Mouse (Mus musculus): ENCODE results near the gene Enkd1. TPM values are rescaled to one million over a fixed set of nuclear protein-coding genes. Genes with fewer than 3 reads are reported as not detected.

Gene Enkd1
- polyA plus RNA-seq (2014; fragmentation: Nextera tagmentation; extraction: Ambion mirVana): 33.7 and 33.9 TPM in 2 replicates

DNA sequence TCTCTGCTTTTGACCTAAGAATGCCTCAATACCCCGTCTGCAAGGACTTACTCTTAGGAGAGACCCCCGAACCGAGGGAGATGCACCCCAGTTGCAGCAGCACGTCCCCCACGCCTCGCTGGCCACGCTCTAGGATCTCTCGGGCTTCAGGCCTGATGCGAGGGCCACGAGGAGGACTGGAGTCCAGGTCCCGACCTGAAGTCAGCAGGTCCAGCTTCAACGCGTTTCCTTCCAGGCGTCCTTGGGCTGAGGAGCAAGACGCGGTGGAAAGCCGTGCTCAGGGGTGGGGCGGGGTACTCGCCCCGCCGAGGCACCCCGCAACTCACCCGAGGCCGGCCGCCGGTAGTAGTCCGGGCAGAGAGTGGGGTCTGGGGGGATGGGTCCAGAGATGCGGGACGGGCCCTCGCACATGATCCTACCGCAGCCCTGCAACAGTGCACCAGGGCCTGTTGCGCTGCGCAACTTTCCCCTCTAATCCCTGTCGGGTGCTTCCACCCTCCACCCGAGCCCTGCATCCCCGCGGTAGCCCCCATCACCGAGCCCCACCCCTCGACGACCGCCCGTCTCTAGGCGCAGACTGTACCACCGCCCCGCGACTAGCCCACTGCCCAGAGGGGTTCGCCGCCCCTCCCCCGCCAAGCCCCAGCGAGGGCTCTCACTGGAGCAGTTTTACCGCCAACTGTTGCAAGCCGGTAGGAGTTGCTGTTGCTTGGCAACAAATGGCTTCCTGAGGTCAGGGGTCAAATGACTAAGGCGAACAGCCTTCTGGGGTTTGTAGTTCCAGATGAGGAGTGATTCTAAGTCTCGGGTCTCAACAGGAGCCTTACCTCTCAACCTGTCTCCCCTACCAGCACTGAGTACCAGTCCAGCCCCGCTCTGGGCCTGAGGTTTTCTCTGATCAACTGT lies at the start of gene Enkd1, which contains the start of gene 4933405L10Rik:
Gene Enkd1 (minus strand): TSS at position 713 of the 906 bp plus-strand sequence.
Gene 4933405L10Rik (plus strand): TSS at position 158 of the 906 bp plus-strand sequence.
- peak within 1 kb of the TSS; percentile 93 for H3K4me2 ChIP-seq
- H3K27me3 ChIP-seq (ENCODE audit: control insufficient read depth, insufficient read depth, low read length): no peaks in the 10 kb centered on the region
- WGBS: under 1% methylated on average over 55 of the region's 55 CpGs
- peak; percentile 94 for ATAC-seq (ENCODE audit: low FRiP score)
- peak; percentile 99 for DNase-seq (ENCODE audit: low spot score, missing footprints)
- no peak within 1 kb of the TSS; the same call in 1 of the 2 replicates for H3K27ac ChIP-seq (ENCODE audit: low read depth, low read length)
- H3K36me3 ChIP-seq (ENCODE audit: control insufficient read depth, insufficient read depth, low read length): peaks cover 5% of the 10 kb centered on the region; the same call in 1 of the 2 replicates
- peak within 1 kb of the TSS; percentile 76 for H3K4me3 ChIP-seq (ENCODE audit: low read depth, low read length)
- peaks cover 14% of the 10 kb centered on the region for H3K4me1 ChIP-seq (ENCODE audit: control insufficient read depth, insufficient read depth, low read length)
- no peaks in the 10 kb centered on the region for H3K9me3 ChIP-seq (ENCODE audit: control insufficient read depth, low read length)
- H3K9ac ChIP-seq (ENCODE audit: low read length): peak within 1 kb of the TSS; percentile 84

GRCm38 (mm10) chr8:105754688-105755087 lies 46.7 kb upstream of the Enkd1 start:
- Histone ChIP-seq H3K4me3 (ENCODE audit: low read depth, low read length) (no peak overlapping the region), H3K4me2 (no peak overlapping the region), H3K27me3 (ENCODE audit: control insufficient read depth, insufficient read depth, low read length) (no peaks in the 10 kb centered on the region), H3K9me3 (ENCODE audit: control insufficient read depth, low read length) (no peaks in the 10 kb centered on the region), H3K4me1 (ENCODE audit: control insufficient read depth, insufficient read depth, low read length) (peaks cover 10% of the 10 kb centered on the region), H3K27ac (ENCODE audit: low read depth, low read length) (no peak overlapping the region), H3K9ac (ENCODE audit: low read length) (no peak overlapping the region), H3K36me3 (ENCODE audit: control insufficient read depth, insufficient read depth, low read length) (no peaks in the 10 kb centered on the region)
- ATAC-seq (ENCODE audit: low FRiP score) (no peak), DNase-seq (ENCODE audit: low spot score, missing footprints) (no peak)
- WGBS: 90% methylated on average over 2 of the region's 2 CpGs

GRCm38 (mm10) chr8:105753916-105754315 lies 45.9 kb upstream of the Enkd1 start:
- H3K27ac ChIP-seq (ENCODE audit: low read depth, low read length): no peak overlapping the region
- H3K36me3 ChIP-seq (ENCODE audit: control insufficient read depth, insufficient read depth, low read length): no peaks in the 10 kb centered on the region
- peaks cover 10% of the 10 kb centered on the region for H3K4me1 ChIP-seq (ENCODE audit: control insufficient read depth, insufficient read depth, low read length)
- no peak overlapping the region for H3K4me2 ChIP-seq
- no peaks in the 10 kb centered on the region for H3K27me3 ChIP-seq (ENCODE audit: control insufficient read depth, insufficient read depth, low read length)
- 83% methylated on average over 2 of the region's 2 CpGs for WGBS
- ATAC-seq (ENCODE audit: low FRiP score) (no peak), DNase-seq (ENCODE audit: low spot score, missing footprints) (no peak)
- H3K4me3 ChIP-seq (ENCODE audit: low read depth, low read length): no peak overlapping the region
- no peaks in the 10 kb centered on the region for H3K9me3 ChIP-seq (ENCODE audit: control insufficient read depth, low read length)
- H3K9ac ChIP-seq (ENCODE audit: low read length): no peak overlapping the region

DNA sequence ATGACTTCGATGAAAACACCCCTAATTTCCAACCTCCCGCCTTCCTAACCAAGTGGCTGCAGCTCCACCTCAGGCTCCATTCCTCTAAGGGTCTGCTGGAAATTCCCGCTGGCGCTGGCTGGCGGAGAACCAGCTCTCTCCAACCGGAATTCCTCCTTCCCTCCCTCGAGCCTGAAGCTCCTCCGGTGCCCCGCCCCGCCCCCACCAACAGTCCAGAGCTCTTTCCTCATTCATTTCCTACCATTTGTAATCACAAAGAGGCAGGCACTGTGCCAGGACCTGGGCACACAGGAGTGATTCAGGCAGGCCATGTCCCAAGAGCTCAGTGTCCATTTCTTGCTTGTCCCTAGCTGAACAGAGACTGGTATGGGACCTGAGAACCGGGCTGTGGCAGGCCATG lies 42.6 kb upstream of the Enkd1 start:
- Histone ChIP-seq H3K9me3 (ENCODE audit: control insufficient read depth, low read length) (no peaks in the 10 kb centered on the region), H3K9ac (ENCODE audit: low read length) (no peak overlapping the region), H3K4me3 (ENCODE audit: low read depth, low read length) (no peak overlapping the region), H3K4me2 (no peak overlapping the region), H3K27me3 (ENCODE audit: control insufficient read depth, insufficient read depth, low read length) (no peaks in the 10 kb centered on the region), H3K27ac (ENCODE audit: low read depth, low read length) (no peak overlapping the region), H3K4me1 (ENCODE audit: control insufficient read depth, insufficient read depth, low read length) (0 out of 2 replicates have a peak, but pooled peaks cover 5% of the 10 kb centered on the region), H3K36me3 (ENCODE audit: control insufficient read depth, insufficient read depth, low read length) (no peaks in the 10 kb centered on the region)
- WGBS: 23% methylated on average over 11 of the region's 11 CpGs
- no peak for ATAC-seq (ENCODE audit: low FRiP score)
- DNase-seq (ENCODE audit: low spot score, missing footprints): peak; percentile 83

- H3K27ac ChIP-seq (ENCODE audit: low read depth, low read length): no peak overlapping the region
- no peak overlapping the region for H3K9ac ChIP-seq (ENCODE audit: low read length)
- DNase-seq (ENCODE audit: low spot score, missing footprints): no peak
- H3K4me2 ChIP-seq: no peak overlapping the region
- H3K9me3 ChIP-seq (ENCODE audit: control insufficient read depth, low read length): no peaks in the 10 kb centered on the region
- 96% methylated on average over 4 of the region's 4 CpGs for WGBS
- no peak for ATAC-seq (ENCODE audit: low FRiP score)
- H3K4me1 ChIP-seq (ENCODE audit: control insufficient read depth, insufficient read depth, low read length): no peaks in the 10 kb centered on the region
- no peaks in the 10 kb centered on the region for H3K27me3 ChIP-seq (ENCODE audit: control insufficient read depth, insufficient read depth, low read length)
- H3K4me3 ChIP-seq (ENCODE audit: low read depth, low read length): no peak overlapping the region
- no peaks in the 10 kb centered on the region for H3K36me3 ChIP-seq (ENCODE audit: control insufficient read depth, insufficient read depth, low read length)
These were observed 35.3 kb upstream of the Enkd1 start for GRCm38 (mm10) chr8:105743301-105743700.

- no peaks in the 10 kb centered on the region for H3K9me3 ChIP-seq (ENCODE audit: control insufficient read depth, low read length)
- H3K27ac ChIP-seq (ENCODE audit: low read depth, low read length): no peak overlapping the region
- DNase-seq (ENCODE audit: low spot score, missing footprints) (no peak), ATAC-seq (ENCODE audit: low FRiP score) (no peak)
- no peak overlapping the region for H3K9ac ChIP-seq (ENCODE audit: low read length)
- H3K27me3 ChIP-seq (ENCODE audit: control insufficient read depth, insufficient read depth, low read length): no peaks in the 10 kb centered on the region
- no peaks in the 10 kb centered on the region for H3K4me1 ChIP-seq (ENCODE audit: control insufficient read depth, insufficient read depth, low read length)
- no peak overlapping the region for H3K4me2 ChIP-seq
- no peak overlapping the region for H3K4me3 ChIP-seq (ENCODE audit: low read depth, low read length)
- 88% methylated on average over 5 of the region's 5 CpGs for WGBS
- H3K36me3 ChIP-seq (ENCODE audit: control insufficient read depth, insufficient read depth, low read length): no peaks in the 10 kb centered on the region
These were observed 31.2 kb upstream of the Enkd1 start for GRCm38 (mm10) chr8:105739216-105739615.

DNA sequence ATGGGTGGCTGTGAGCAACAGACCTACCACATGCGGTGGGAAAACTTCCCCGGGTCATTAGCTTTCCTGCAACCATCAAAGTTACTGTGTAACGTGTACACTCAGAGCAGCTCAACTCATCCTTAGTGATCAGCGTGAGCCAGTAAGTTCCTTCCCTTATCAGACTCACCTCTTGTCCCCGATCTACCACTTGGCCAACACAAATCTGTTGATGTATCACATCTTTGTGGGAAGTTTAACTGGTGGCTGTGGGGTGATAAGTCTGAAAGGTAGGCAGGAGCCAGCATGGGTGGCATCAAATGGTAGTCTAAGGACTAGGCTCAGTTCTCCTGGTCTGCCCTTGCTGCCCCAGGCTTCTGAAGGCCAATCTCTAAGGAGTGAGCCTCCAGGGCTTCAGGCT lies 24.2 kb upstream of the Enkd1 start:
- WGBS: 95% methylated on average over 5 of the region's 5 CpGs
- H3K4me1 ChIP-seq (ENCODE audit: control insufficient read depth, insufficient read depth, low read length): no peaks in the 10 kb centered on the region
- H3K4me3 ChIP-seq (ENCODE audit: low read depth, low read length): no peak overlapping the region
- H3K27ac ChIP-seq (ENCODE audit: low read depth, low read length): no peak overlapping the region
- no peak overlapping the region for H3K4me2 ChIP-seq
- ATAC-seq (ENCODE audit: low FRiP score) (no peak), DNase-seq (ENCODE audit: low spot score, missing footprints) (no peak)
- 0 out of 2 replicates have a peak, but pooled peaks cover 3% of the 10 kb centered on the region for H3K36me3 ChIP-seq (ENCODE audit: control insufficient read depth, insufficient read depth, low read length)
- H3K9ac ChIP-seq (ENCODE audit: low read length): no peak overlapping the region
- no peaks in the 10 kb centered on the region for H3K9me3 ChIP-seq (ENCODE audit: control insufficient read depth, low read length)
- no peaks in the 10 kb centered on the region for H3K27me3 ChIP-seq (ENCODE audit: control insufficient read depth, insufficient read depth, low read length)

DNA sequence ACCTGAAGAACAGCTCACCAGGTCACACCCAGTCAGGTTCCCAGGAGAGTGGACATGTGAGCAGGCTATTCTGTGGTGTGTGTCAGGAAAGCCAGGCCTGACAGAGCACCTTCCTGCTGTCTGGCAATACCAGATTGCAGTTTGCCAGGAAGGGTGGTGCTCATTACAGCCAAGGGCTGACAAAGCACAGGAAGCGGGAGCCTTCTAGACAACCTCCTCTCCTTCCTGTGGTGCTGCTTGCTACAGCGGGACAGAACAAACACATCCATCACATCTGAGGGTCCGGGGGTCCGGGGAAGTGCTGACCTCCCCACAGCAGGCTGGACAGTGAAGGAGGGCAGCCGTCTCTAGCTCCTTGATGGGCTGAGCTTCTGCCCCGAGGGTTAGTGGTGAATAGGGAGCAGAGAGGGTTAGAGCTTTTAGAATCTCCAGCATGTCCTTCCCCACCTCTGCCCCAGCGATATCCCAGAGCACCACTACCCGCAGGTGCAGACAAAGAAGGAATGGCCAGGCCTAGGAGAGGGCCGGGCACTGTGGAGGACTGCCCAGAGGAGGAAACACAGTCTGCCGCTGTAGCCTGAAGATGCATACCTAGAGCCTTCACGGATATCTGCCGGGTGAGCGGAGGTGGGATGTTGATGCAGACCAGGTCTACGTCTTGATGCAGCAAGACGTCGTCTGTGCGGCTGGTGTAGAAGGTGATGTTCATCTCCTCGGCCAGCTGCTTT lies 19.6 kb upstream of the Enkd1 start:
- no peaks in the 10 kb centered on the region for H3K4me1 ChIP-seq (ENCODE audit: control insufficient read depth, insufficient read depth, low read length)
- H3K4me3 ChIP-seq (ENCODE audit: low read depth, low read length): no peak overlapping the region
- H3K27me3 ChIP-seq (ENCODE audit: control insufficient read depth, insufficient read depth, low read length): no peaks in the 10 kb centered on the region
- no peak overlapping the region for H3K4me2 ChIP-seq
- no peak overlapping the region for H3K27ac ChIP-seq (ENCODE audit: low read depth, low read length)
- no peak overlapping the region for H3K9ac ChIP-seq (ENCODE audit: low read length)
- DNase-seq (ENCODE audit: low spot score, missing footprints): no peak
- no peak for ATAC-seq (ENCODE audit: low FRiP score)
- peaks cover 3% of the 10 kb centered on the region; the same call in 1 of the 2 replicates for H3K36me3 ChIP-seq (ENCODE audit: control insufficient read depth, insufficient read depth, low read length)
- WGBS: 90% methylated on average over 18 of the region's 18 CpGs
- H3K9me3 ChIP-seq (ENCODE audit: control insufficient read depth, low read length): no peaks in the 10 kb centered on the region

DNA sequence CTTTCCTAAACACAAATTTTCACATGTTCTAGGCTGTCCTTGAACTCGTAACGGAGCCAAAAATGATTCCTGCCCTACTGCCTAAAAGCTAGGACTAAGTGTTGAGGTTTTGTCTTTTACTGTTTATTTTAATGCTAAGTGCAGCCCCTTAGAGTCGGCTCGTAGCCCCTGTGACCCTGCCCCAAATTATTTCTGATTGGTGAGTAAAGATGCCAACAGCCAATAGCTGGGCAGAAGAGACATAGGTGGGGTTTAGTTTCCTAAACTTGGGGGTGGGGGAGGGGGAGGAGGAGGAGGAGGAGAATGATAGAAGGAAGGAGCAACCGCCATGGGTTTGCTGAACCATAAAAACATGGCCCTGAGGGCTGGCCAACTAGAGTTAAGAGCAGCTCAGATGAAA lies 17.7 kb upstream of the Enkd1 start:
- DNase-seq (ENCODE audit: low spot score, missing footprints): no peak
- ATAC-seq (ENCODE audit: low FRiP score): no peak
- WGBS: 87% methylated on average over 5 of the region's 5 CpGs

More for the DNA sequence above, 17.7 kb upstream of the Enkd1 start:
- Histone ChIP-seq H3K9me3 (ENCODE audit: control insufficient read depth, low read length) (no peaks in the 10 kb centered on the region), H3K4me2 (no peak overlapping the region), H3K36me3 (ENCODE audit: control insufficient read depth, insufficient read depth, low read length) (peaks cover 3% of the 10 kb centered on the region; the same call in 1 of the 2 replicates), H3K4me1 (ENCODE audit: control insufficient read depth, insufficient read depth, low read length) (no peaks in the 10 kb centered on the region), H3K27ac (ENCODE audit: low read depth, low read length) (no peak overlapping the region), H3K4me3 (ENCODE audit: low read depth, low read length) (no peak overlapping the region), H3K9ac (ENCODE audit: low read length) (no peak overlapping the region), H3K27me3 (ENCODE audit: control insufficient read depth, insufficient read depth, low read length) (no peaks in the 10 kb centered on the region)

Measured in midbrain, embryonic 11.5 days (tissue).